Mouse (Mus musculus) layer of hippocampus, adult 2 months (tissue): ENCODE data around the gene Tut4. TPM values are rescaled to one million over a fixed set of nuclear protein-coding genes. Genes with fewer than 3 reads are reported as not detected.
A peak's percentile ranks its signal among the peaks of the same experiment; 100 is the strongest.

Experiments
- DNase-seq, 2 experiments: peaks; one replicate each; pipeline ENCODE4 v3.0.0; 2022; ENCODE audit warnings: low spot score in 2 of 2
- H3K27ac ChIP-seq: fragments of 200-600 bp; 2 replicates; pipeline ENCODE4 v1.8.1; 2022
- H3K4me3 ChIP-seq: fragments of 200-600 bp; 2 replicates; pipeline ENCODE4 v1.8.1; 2022; ENCODE audit warnings: mild to moderate bottlenecking
- CTCF ChIP-seq: fragments of 200-600 bp; conservative IDR thresholded peaks from 2 replicates; pipeline ENCODE4 v1.8.1; 2022; ENCODE audit warnings: antibody characterized with exemption, mild to moderate bottlenecking, moderate library complexity
- long read RNA-seq, 2 experiments: library from polyadenylated mRNA; stranded (forward); transcript quantifications; one replicate each; pipeline ENCODE4 v2.0.0; 2021; ENCODE audit warnings: borderline mapping rate in 2 of 2
- total RNA-seq, 2 experiments: library from RNA; stranded (reverse); gene quantifications; 2 replicates each; pipeline ENCODE4 v1.2.3; 2021

The Tut4 gene
- 10 to 100 TPM; 37.7 to 44.4 TPM for total RNA-seq
- long read RNA-seq, experiment 1, partial matches to known transcripts: 1 of 5 reads
- long read RNA-seq, experiment 1, other reads (novel, unspliced or antisense): 4 of 5 reads
- long read RNA-seq, experiment 2, partial matches to known transcripts: 4 of 10 reads
- long read RNA-seq, experiment 2, other reads (novel, unspliced or antisense): 5 of 10 reads

GRCm38 (mm10) chr4:108459231-108460155 is at the start of gene Tut4:
Gene Tut4 (plus strand): TSS chr4:108459426.
- TF ChIP-seq CTCF: no peak
- Histone ChIP-seq H3K27ac (peak within 1 kb of the TSS; percentile 99), H3K4me3 (peak within 1 kb of the TSS; percentile 99)
- DNase-seq: peak; percentile 88

- no peak for DNase-seq
- no peak for TF ChIP-seq CTCF
- H3K27ac ChIP-seq: no peak overlapping the region
- no peak overlapping the region for H3K4me3 ChIP-seq
Observed at GRCm38 (mm10) chr4:108424587-108424986, 34.6 kb upstream of the Tut4 start.

GRCm38 (mm10) chr4:108427719-108428340 is 31.4 kb upstream of the Tut4 start:
- no peak for TF ChIP-seq CTCF
- no peak overlapping the region for H3K4me3 ChIP-seq
- H3K27ac ChIP-seq: no peak overlapping the region
- DNase-seq: no peak

GRCm38 (mm10) chr4:108428341-108428721 is 30.9 kb upstream of the Tut4 start:
- H3K27ac ChIP-seq: no peak overlapping the region
- TF ChIP-seq CTCF: no peak
- no peak overlapping the region for H3K4me3 ChIP-seq
- no peak for DNase-seq

- TF ChIP-seq CTCF: no peak
- Histone ChIP-seq H3K27ac (no peak overlapping the region), H3K4me3 (no peak overlapping the region)
- DNase-seq: no peak
Observed at GRCm38 (mm10) chr4:108430656-108431560, 28.3 kb upstream of the Tut4 start.

GRCm38 (mm10) chr4:108431561-108431936 is 27.7 kb upstream of the Tut4 start:
- TF ChIP-seq CTCF: no peak
- no peak overlapping the region for H3K4me3 ChIP-seq
- no peak overlapping the region for H3K27ac ChIP-seq
- DNase-seq: no peak

- no peak for DNase-seq
- no peak for TF ChIP-seq CTCF
- H3K27ac ChIP-seq: no peak overlapping the region
- no peak overlapping the region for H3K4me3 ChIP-seq
Observed at GRCm38 (mm10) chr4:108433341-108433740, 25.9 kb upstream of the Tut4 start.

GRCm38 (mm10) chr4:108434221-108434620 is 25.0 kb upstream of the Tut4 start:
- no peak overlapping the region for H3K27ac ChIP-seq
- H3K4me3 ChIP-seq: no peak overlapping the region
- no peak for DNase-seq
- no peak for TF ChIP-seq CTCF

GRCm38 (mm10) chr4:108434781-108435180 is 24.4 kb upstream of the Tut4 start:
- no peak overlapping the region for H3K27ac ChIP-seq
- no peak overlapping the region for H3K4me3 ChIP-seq
- no peak for TF ChIP-seq CTCF
- DNase-seq: no peak

- TF ChIP-seq CTCF: no peak
- no peak for DNase-seq
- no peak overlapping the region for H3K4me3 ChIP-seq
- H3K27ac ChIP-seq: no peak overlapping the region
Observed at GRCm38 (mm10) chr4:108435646-108436045, 23.6 kb upstream of the Tut4 start.

- Histone ChIP-seq H3K27ac (no peak overlapping the region), H3K4me3 (no peak overlapping the region)
- DNase-seq: no peak
- TF ChIP-seq CTCF: no peak
Observed at GRCm38 (mm10) chr4:108436225-108436624, 23.0 kb upstream of the Tut4 start.

GRCm38 (mm10) chr4:108438082-108438840 is 21.0 kb upstream of the Tut4 start:
- H3K4me3 ChIP-seq: no peak overlapping the region
- no peak overlapping the region for H3K27ac ChIP-seq
- no peak for TF ChIP-seq CTCF
- DNase-seq: no peak
